Mouse (Mus musculus) cortical plate, adult 2 months (tissue): Measurements from ENCODE around the gene Scnn1g.

Experiments
- CTCF ChIP-seq: fragments of 200-500 bp; IDR thresholded peaks from 2 replicates; pipeline ENCODE4 v1.5.1; 2011; ENCODE audit warnings: mild to moderate bottlenecking, control low read depth, low read length; ENCODE audit not compliant: insufficient read depth; ENCODE audit errors: extremely low read depth
- POLR2A ChIP-seq: fragments of 200-500 bp; IDR thresholded peaks from 2 replicates; pipeline ENCODE4 v1.6.1; 2011; ENCODE audit warnings: mild to moderate bottlenecking, low read length, control low read depth; ENCODE audit not compliant: insufficient read depth; ENCODE audit errors: extremely low read depth

GRCm38 (mm10) chr7:121782188-121782909 is 48.1 kb downstream of the Scnn1g start:
- TF ChIP-seq POLR2A (no peak), CTCF (no peak)
